Mouse (Mus musculus): ENCODE measurements around the gene Manba.
"Not testable (repeated sequence)": the region's sequence is repeated elsewhere in the genome, so short reads cannot be mapped to it uniquely, and the experiment has no call there.

The Manba gene

GRCm38 (mm10) chr3:135487803-135488202 lies 2.4 kb downstream of the Manba start:
- DNase-seq, result no peak

GRCm38 (mm10) chr3:135489865-135490520 lies 4.6 kb downstream of the Manba start:
- DNase-seq, result peak; percentile 41 to 58

- DNase-seq, result peak in 1 of 2 experiments; percentile 37
Observed at GRCm38 (mm10) chr3:135491102-135491501, 5.7 kb downstream of the Manba start.

- DNase-seq, result peak; percentile 58 to 59
Observed at GRCm38 (mm10) chr3:135493320-135493719, 7.9 kb downstream of the Manba start.

GRCm38 (mm10) chr3:135497956-135498355 lies 12.5 kb downstream of the Manba start:
- DNase-seq, result not testable (repeated sequence)

- DNase-seq, result no peak
Observed at GRCm38 (mm10) chr3:135498891-135499290, 13.5 kb downstream of the Manba start.

- no peak for DNase-seq
Observed at GRCm38 (mm10) chr3:135503160-135503559, 17.7 kb downstream of the Manba start.

- peak; percentile 78 to 88 for DNase-seq
Observed at GRCm38 (mm10) chr3:135505369-135505909, 20.0 kb downstream of the Manba start.

GRCm38 (mm10) chr3:135505916-135506482 lies 20.6 kb downstream of the Manba start:
- no peak for DNase-seq

- DNase-seq, result no peak
Observed at GRCm38 (mm10) chr3:135507506-135507905, 22.1 kb downstream of the Manba start.

GRCm38 (mm10) chr3:135508191-135508590 lies 22.8 kb downstream of the Manba start:
- no peak for DNase-seq

GRCm38 (mm10) chr3:135510372-135510771 lies 25.0 kb downstream of the Manba start:
- DNase-seq, result peak; percentile 51 to 78

- DNase-seq, result no peak
Observed at GRCm38 (mm10) chr3:135511683-135512082, 26.3 kb downstream of the Manba start.

- DNase-seq, result no peak
Observed at GRCm38 (mm10) chr3:135513270-135513669, 27.9 kb downstream of the Manba start.

- no peak for DNase-seq
Observed at GRCm38 (mm10) chr3:135513800-135514425, 28.5 kb downstream of the Manba start.

GRCm38 (mm10) chr3:135515246-135515645 lies 29.8 kb downstream of the Manba start:
- DNase-seq, result no peak

GRCm38 (mm10) chr3:135516891-135517290 lies 31.5 kb downstream of the Manba start:
- DNase-seq, result no peak

- no peak for DNase-seq
Observed at GRCm38 (mm10) chr3:135518882-135519281, 33.5 kb downstream of the Manba start.

GRCm38 (mm10) chr3:135519584-135519983 lies 34.2 kb downstream of the Manba start:
- DNase-seq, result no peak

GRCm38 (mm10) chr3:135521963-135522362 lies 36.6 kb downstream of the Manba start:
- peak; percentile 80 to 84 for DNase-seq

GRCm38 (mm10) chr3:135522618-135523355 lies 37.4 kb downstream of the Manba start:
- DNase-seq, result no peak

GRCm38 (mm10) chr3:135524900-135525299 lies 39.5 kb downstream of the Manba start:
- not testable (repeated sequence) for DNase-seq

GRCm38 (mm10) chr3:135529670-135530069 lies 44.3 kb downstream of the Manba start:
- DNase-seq, result no peak

Measured in kidney, postnatal 36 days (tissue).